Mouse (Mus musculus) cerebellum, postnatal 36 days (tissue): ENCODE data around the gene Eps8l2.

ENCODE experiments used
- DNase-seq, 2 experiments: peaks; one replicate each; pipeline ENCODE4 v3.0.0; 2021 to 2022; ENCODE audit warnings: mixed read lengths in 2 of 2

Gene Eps8l2

GRCm38 (mm10) chr7:141338576-141339131 lies at the start of gene Eps8l2:
Gene Eps8l2, plus strand, starts transcription at chr7:141338880.
- DNase-seq = no peak

- DNase-seq = no peak
These were observed 46.6 kb upstream of the Eps8l2 start, which contains the start of gene Drd4 for GRCm38 (mm10) chr7:141291921-141292582. Gene Drd4, plus strand, starts transcription at chr7:141292006.

- no peak for DNase-seq
These were observed 45.9 kb upstream of the Eps8l2 start for GRCm38 (mm10) chr7:141292583-141293388.

GRCm38 (mm10) chr7:141293852-141294471 lies 44.7 kb upstream of the Eps8l2 start:
- peak in 1 of 2 experiments; percentile 23 for DNase-seq

- no peak for DNase-seq
These were observed 44.2 kb upstream of the Eps8l2 start for GRCm38 (mm10) chr7:141294479-141294878.

GRCm38 (mm10) chr7:141297926-141298650 lies 40.6 kb upstream of the Eps8l2 start:
- DNase-seq = no peak

GRCm38 (mm10) chr7:141299175-141299574 lies 39.5 kb upstream of the Eps8l2 start:
- DNase-seq = peak; percentile 72 to 73

GRCm38 (mm10) chr7:141301386-141301785 lies 37.3 kb upstream of the Eps8l2 start:
- peak; percentile 76 to 79 for DNase-seq

- DNase-seq = no peak
These were observed 35.9 kb upstream of the Eps8l2 start for GRCm38 (mm10) chr7:141302702-141303268.

- DNase-seq = no peak
These were observed 34.1 kb upstream of the Eps8l2 start for GRCm38 (mm10) chr7:141304537-141304936.

GRCm38 (mm10) chr7:141314416-141314815 lies 24.3 kb upstream of the Eps8l2 start:
- DNase-seq = no peak

- no peak for DNase-seq
These were observed 23.6 kb upstream of the Eps8l2 start for GRCm38 (mm10) chr7:141315076-141315475.

GRCm38 (mm10) chr7:141315974-141316373 lies 22.7 kb upstream of the Eps8l2 start:
- peak; percentile 44 to 45 for DNase-seq

- DNase-seq = no peak
These were observed 21.0 kb upstream of the Eps8l2 start for GRCm38 (mm10) chr7:141317619-141318132.

- DNase-seq = no peak
These were observed 19.2 kb upstream of the Eps8l2 start for GRCm38 (mm10) chr7:141319446-141319845.

- peak; percentile 33 to 35 for DNase-seq
These were observed 14.0 kb upstream of the Eps8l2 start for GRCm38 (mm10) chr7:141324686-141325085.

- peak; percentile 28 to 40 for DNase-seq
These were observed 11.9 kb upstream of the Eps8l2 start for GRCm38 (mm10) chr7:141326546-141327446.

GRCm38 (mm10) chr7:141327469-141328372 lies 11.0 kb upstream of the Eps8l2 start, which contains the start of the genes Deaf1 and Tmem80:
Gene Deaf1, minus strand, starts transcription at chr7:141327690.
Gene Tmem80, plus strand, starts transcription at chr7:141327739.
- DNase-seq = peak; percentile 100

GRCm38 (mm10) chr7:141328373-141328990 lies 10.2 kb upstream of the Eps8l2 start:
- no peak for DNase-seq
